Mouse (Mus musculus) testis, postnatal 10 days (tissue): ENCODE results near the gene Slc44a1.
A peak's percentile ranks its signal among the peaks of the same experiment; 100 is the strongest.

ENCODE experiments used
- DNase-seq: peaks from one replicate; pipeline ENCODE4 v3.0.0; 2021; ENCODE audit warnings: low spot score

The Slc44a1 gene

DNA sequence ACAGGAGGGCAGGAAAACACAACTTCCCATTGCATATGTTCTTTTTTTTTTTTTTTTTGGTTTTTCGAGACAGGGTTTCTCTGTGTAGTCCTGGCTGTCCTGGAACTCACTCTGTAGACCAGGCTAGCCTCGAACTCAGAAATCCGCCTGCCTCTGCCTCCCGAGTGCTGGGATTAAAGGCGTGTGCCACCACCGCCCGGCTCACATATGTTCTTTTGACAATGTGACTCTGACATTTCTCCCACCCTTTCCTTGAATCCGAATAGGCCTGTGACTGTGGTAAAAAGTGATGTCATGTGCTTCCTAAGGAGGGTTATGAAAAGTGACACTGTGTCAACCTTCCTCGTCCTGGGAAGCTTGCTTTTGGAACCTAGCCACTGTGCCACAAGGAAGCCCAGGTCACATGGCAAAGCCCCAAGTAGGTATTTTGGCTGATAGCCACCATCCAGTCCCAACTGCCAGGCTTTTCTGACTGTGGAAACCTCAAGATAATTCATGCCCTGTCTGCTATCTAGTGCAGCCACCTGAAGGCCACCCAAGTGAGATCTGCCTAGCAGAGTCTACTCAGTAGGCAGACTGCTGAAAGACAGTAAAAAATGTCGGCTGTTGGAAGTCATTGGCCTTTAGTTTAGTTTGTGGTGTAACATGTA, 8.5 kb upstream of the Slc44a1 start:
- no peak for DNase-seq

GRCm38 (mm10) chr4:53437110-53437755, 3.0 kb upstream of the Slc44a1 start:
- DNase-seq, result no peak

- DNase-seq, result no peak
These were observed 1.8 kb upstream of the Slc44a1 start for GRCm38 (mm10) chr4:53438386-53438785.

GRCm38 (mm10) chr4:53438836-53439480, 1.3 kb upstream of the Slc44a1 start:
- DNase-seq, result no peak

GRCm38 (mm10) chr4:53439636-53440009, 590 bp upstream of the Slc44a1 start:
- DNase-seq, result no peak

DNA sequence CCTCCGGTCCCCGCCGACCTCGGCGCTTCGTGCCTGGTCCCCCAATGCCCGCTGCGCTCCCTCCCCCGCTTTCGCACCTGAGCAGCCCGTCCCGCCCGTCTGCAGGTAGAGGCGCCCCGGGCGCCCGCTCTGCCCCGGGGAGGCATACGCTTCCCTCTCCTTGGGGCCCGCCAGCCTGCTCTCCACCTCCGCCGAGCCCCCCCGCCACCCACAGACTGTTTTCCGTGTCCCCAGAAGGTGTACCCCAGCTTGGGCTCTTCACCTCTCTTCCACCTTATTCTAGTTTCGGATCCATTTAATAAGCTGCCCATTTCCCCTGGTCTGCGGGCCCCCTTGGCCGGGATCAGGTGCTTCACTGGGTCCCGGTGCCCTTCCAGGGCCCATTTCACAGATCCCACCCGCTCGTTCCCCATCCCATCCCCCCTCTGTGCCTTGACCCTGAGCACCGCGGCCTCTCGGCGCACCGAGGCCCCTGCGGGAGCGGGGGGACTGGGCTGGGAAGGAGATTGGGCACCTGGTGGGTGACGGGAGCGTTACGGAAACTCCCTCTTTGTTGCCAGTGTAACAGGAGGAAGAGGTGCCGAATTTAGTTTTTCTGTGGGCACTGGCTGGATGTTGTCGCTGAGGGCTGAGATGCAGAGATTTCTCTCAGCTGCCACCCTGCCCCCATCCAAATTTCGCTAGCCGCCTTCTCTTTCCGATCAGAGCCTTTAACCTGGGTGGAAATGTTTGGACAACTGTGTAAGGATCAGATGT, 781 bp downstream of the Slc44a1 start:
- peak; percentile 63 for DNase-seq

DNA sequence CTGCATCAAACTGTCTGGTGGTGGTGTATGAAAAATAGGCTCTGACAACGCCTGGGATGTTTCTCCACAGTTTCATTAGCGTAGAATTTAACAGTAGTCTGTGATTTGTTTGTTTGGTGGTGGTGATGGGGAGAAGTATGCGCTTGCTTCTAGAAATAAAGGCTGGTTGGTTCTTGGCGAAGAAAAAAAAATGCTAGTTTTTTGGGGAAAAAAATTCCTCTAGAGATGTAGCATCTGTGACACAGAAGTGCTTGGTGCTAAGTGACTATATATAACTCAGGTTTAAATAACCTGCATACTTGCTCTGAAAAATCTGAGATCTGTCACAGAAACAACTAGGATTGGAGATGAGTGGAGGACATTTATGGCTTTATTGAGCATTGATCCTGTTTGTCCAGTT, 1.5 kb downstream of the Slc44a1 start:
- DNase-seq, result no peak

- no peak for DNase-seq
These were observed 6.0 kb downstream of the Slc44a1 start for GRCm38 (mm10) chr4:53446216-53446615.

GRCm38 (mm10) chr4:53447773-53448172, 7.6 kb downstream of the Slc44a1 start:
- no peak for DNase-seq

DNA sequence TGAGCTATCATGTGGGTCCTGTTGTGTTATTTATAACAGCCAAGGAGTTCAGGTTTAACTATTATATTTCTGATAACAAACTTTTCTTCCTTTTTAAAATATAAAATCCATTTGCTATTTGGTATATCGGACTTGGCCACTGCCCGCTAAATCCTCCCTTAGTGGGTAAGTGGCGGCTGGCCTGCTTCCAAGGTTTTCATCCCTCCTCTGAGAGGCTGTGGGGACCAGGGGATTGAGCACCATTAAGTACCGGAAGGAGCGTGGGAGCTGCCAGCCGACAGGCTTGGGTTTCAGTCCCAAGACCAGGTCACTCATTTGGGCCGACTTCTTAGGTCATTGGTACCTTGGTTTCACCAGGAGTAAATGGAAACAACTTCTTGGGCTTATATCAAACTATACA, 10.5 kb downstream of the Slc44a1 start:
- DNase-seq, result peak; percentile 59

DNA sequence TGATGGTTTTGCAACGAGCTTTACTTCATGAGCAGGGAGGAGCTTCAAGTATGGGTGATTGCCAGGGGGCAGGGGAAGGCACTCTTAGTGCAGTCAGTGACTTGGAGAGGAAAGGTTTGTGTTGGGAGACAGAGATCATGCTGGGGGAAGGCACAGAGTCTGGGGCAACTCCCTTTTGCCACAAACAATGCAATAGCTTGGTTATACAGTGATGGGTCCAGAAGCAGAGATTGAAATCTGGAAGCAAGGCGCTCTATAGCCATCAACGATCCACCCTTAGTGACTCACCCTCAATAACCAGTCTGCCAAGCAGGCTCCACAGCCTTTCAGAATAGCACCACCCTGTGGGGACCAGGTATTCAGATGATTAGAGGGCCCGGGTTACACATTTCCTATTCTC, 11.7 kb downstream of the Slc44a1 start:
- no peak for DNase-seq

DNA sequence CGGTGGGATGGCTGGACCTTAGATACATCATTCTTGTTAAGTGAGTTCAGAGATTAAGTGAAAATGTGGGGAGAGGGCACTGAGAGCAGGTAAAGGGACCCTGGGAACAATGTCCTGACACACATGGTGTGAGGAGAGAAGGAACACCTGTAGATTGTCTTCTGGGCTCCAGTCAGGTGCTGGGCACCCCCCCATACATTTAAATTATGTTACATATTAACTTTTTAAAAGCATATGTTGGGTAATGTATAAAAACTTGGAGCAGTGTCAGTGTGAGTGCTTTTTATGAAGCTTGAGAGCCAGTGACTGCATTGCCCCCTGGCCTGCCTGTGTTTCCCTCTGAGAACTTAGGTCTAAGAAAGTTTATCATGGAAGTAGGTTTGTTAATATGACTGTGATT, 12.2 kb downstream of the Slc44a1 start:
- DNase-seq, result no peak

GRCm38 (mm10) chr4:53452976-53453889, 13.0 kb downstream of the Slc44a1 start:
- no peak for DNase-seq

DNA sequence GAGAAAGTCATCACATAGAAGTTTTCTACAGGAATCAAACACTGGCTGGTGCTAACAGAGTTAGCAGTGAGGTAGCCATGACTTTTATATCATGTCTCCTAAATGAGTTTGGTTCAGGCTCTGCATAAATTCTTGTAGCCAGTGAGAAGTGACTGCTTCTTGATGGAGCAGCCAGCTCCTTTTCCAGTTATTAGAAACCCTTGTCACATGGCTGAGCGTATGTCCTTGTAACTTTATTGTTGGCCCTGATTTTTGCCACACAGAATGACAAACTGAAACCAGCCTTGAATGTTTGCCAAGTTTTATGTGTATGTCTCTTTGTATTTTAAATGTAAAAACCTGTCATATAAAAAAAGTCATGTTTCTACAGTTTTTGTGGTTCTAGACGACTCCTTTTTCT, 15.7 kb downstream of the Slc44a1 start:
- DNase-seq, result no peak

DNA sequence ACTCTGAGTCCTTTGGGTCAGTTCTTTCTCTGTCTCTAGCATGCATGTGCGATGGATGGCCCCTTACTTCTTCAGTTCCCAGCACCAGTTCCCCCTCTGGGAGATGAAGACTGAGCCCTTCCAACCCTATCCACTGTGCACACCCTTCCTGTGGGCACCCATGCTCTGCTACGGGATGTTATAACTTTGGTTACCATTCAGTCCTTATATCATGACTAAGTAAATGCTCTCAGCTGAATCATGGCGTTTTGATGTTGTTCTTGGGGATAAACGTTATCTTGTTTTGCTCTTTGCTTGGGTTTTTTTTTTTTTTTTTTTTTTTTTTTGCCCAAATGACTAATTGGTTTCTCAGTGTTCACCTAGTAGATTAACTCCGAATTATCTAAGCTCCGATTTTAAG, 16.4 kb downstream of the Slc44a1 start:
- DNase-seq, result no peak

- no peak for DNase-seq
These were observed 18.3 kb downstream of the Slc44a1 start for GRCm38 (mm10) chr4:53458503-53458902.

- no peak for DNase-seq
These were observed 19.5 kb downstream of the Slc44a1 start for GRCm38 (mm10) chr4:53459697-53460096.

- DNase-seq, result no peak
These were observed 20.8 kb downstream of the Slc44a1 start for GRCm38 (mm10) chr4:53461026-53461425.

GRCm38 (mm10) chr4:53462069-53462468, 21.9 kb downstream of the Slc44a1 start:
- no peak for DNase-seq

DNA sequence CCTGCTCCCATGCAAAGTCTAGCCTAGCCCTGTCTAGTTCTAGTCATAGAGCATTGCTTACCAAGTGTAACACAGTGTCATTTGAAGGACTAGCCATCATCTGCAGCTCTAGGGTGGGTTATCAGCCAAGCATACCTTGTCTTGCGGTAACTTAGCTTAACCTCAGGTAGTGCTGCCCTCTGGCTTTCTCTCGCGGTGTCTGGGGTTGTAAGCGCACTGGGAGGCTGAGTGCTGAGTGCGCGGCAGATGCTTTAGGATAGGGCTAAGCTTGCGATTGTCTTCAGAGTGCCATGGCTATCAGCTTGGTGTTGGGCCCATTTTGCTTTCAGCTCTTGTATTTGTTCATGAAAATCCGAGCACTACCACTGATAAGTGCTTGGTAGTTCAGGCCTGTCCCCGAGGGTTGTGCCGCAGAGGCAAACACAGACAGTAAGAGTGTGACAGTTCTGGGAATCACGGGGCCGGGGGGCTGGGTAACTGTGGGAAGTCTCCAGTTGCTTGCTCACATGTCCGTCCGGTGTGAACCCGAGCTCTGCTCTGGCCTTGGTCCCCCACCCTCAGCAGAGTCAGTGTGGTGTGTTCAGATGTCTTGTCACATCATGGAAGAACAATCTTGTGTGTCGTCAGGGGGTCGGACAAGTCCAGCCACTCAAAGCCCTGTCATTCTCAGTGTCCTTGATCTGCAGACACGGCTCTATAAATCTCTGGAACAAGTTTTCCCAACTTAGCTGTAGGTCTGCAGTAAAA, 22.5 kb downstream of the Slc44a1 start:
- no peak for DNase-seq

- no peak for DNase-seq
These were observed 25.7 kb downstream of the Slc44a1 start for GRCm38 (mm10) chr4:53465887-53466286.
